In the genomic region with DNA sequence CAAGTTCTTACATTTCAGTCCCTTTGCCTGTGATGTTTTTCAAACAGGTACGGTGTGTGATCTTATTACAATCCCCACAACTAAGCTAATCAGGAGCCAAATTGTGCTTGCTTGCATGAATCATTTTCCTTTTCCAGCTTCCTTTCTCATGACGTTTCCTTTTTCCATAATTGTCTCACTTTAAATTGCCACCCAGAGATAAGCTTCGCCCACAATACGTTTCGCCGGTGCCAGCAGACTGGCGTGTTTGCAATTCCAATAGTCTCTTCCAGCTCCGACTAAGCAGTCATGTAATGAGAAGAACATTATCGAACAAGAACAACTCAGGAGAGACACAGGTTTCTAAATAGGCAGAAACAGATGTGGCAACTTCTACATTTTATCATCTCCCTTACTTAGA, we compare ENCODE assay signal across 12 mouse cellular contexts.
DNase-seq lines count a peak whose midpoint lies in the region; ATAC-seq and TF ChIP-seq lines count a peak whose summit lies in the region.
"Had no signal": no experiment of that assay in that cellular context is flagged by ENCODE, and none has a peak within 500 bp of the region (broad histone marks: within the 10 kb centered on the region; RNA-seq: fewer than 3 reads in every experiment).

No protein-coding gene starts in this region.

- H3K9ac ChIP-seq in intestine, postnatal 0 days (ENCODE audit: low read depth, low read length): no peak overlapping the region
- H3K9ac ChIP-seq in intestine, embryonic 16.5 days (ENCODE audit: low read depth, low read length): no peak overlapping the region
- no peak overlapping the region for H3K9ac ChIP-seq in heart, embryonic 12.5 days
- H3K9ac ChIP-seq: forebrain, embryonic 12.5 days; kidney, embryonic 15.5 days had no signal

- no peaks in the 10 kb centered on the region for H3K27me3 ChIP-seq in intestine, postnatal 0 days (replicated peaks; ENCODE audit: control insufficient read depth, insufficient read depth, low read length)
- H3K27me3 ChIP-seq in intestine, embryonic 16.5 days (replicated peaks; ENCODE audit: control insufficient read depth, insufficient read depth, low read length): no peaks in the 10 kb centered on the region
- H3K27me3 ChIP-seq in heart, embryonic 12.5 days (replicated peaks): no peaks in the 10 kb centered on the region
- H3K27me3 ChIP-seq: forebrain, embryonic 12.5 days; kidney, embryonic 15.5 days had no signal

- peak; percentile 54 for DNase-seq in NIH3T3 (ENCODE audit: low read depth)
- peak; percentile 34 to 45 for DNase-seq in left cerebral cortex, postnatal 14 days (ENCODE audit: low spot score in 2 of 2)
- no peak for DNase-seq in urinary bladder, adult 18-20 months (ENCODE audit: low spot score in 2 of 2)
- no peak for DNase-seq in urinary bladder, postnatal 14 days (ENCODE audit: low spot score)
- DNase-seq in retina, embryonic 14.5 days (ENCODE audit: low spot score): no peak
- DNase-seq: cerebellum, postnatal 10 days had no signal

- H3K9me3 ChIP-seq in intestine, postnatal 0 days (ENCODE audit: control insufficient read depth): no peaks in the 10 kb centered on the region
- H3K9me3 ChIP-seq in intestine, embryonic 16.5 days (ENCODE audit: control insufficient read depth, low read length): no peaks in the 10 kb centered on the region
- no peaks in the 10 kb centered on the region for H3K9me3 ChIP-seq in heart, embryonic 12.5 days (replicated peaks)
- H3K9me3 ChIP-seq: forebrain, embryonic 12.5 days; kidney, embryonic 15.5 days had no signal

- intact Hi-C loops in left cerebral cortex, postnatal 14 days (cut with DNase I): no loop called here

- WGBS in intestine, postnatal 0 days: 48% methylated on average over 9 of the region's 9 CpGs
- 45% methylated on average over 9 of the region's 9 CpGs for WGBS in intestine, embryonic 16.5 days
- WGBS in heart, embryonic 12.5 days: 28% methylated on average over 9 of the region's 9 CpGs

- no peak for TF ChIP-seq CTCF in intestine, postnatal 0 days (IDR thresholded peaks at IDR 0.05; ENCODE audit: low read depth)

- H3K4me1 ChIP-seq in intestine, postnatal 0 days (replicated peaks; ENCODE audit: control insufficient read depth, insufficient read depth, low read length): no peaks in the 10 kb centered on the region
- H3K4me1 ChIP-seq in intestine, embryonic 16.5 days (ENCODE audit: control insufficient read depth, insufficient read depth, low read length): no peaks in the 10 kb centered on the region
- H3K4me1 ChIP-seq in heart, embryonic 12.5 days (replicated peaks): no peaks in the 10 kb centered on the region
- H3K4me1 ChIP-seq: forebrain, embryonic 12.5 days; kidney, embryonic 15.5 days had no signal

- ATAC-seq in intestine, postnatal 0 days: no peak
- ATAC-seq in intestine, embryonic 16.5 days: no peak
- no peak for ATAC-seq in heart, embryonic 12.5 days (ENCODE audit: insufficient number of reproducible peaks, low FRiP score)
- ATAC-seq: activated CD4-positive, CD25-positive, alpha-beta regulatory T cell, adult 4 months had no signal

- H3K27ac ChIP-seq in intestine, postnatal 0 days (ENCODE audit: low read depth, low read length): no peak overlapping the region
- no peak overlapping the region for H3K27ac ChIP-seq in intestine, embryonic 16.5 days (ENCODE audit: low read length)
- H3K27ac ChIP-seq in heart, embryonic 12.5 days (ENCODE audit: poor library complexity, severe bottlenecking): no peak overlapping the region
- H3K27ac ChIP-seq: forebrain, embryonic 12.5 days; kidney, embryonic 15.5 days had no signal

- 0 out of 2 replicates have a peak overlapping the region, but pooled peaks have one; percentile 10 for H3K4me2 ChIP-seq in intestine, postnatal 0 days (replicated peaks; ENCODE audit: low read depth)
- no peak overlapping the region for H3K4me2 ChIP-seq in intestine, embryonic 16.5 days (ENCODE audit: low read depth, low read length)
- H3K4me2 ChIP-seq in heart, embryonic 12.5 days: peak overlapping the region; percentile 22; the same call in 1 of the 2 replicates
- H3K4me2 ChIP-seq: forebrain, embryonic 12.5 days; kidney, embryonic 15.5 days had no signal

- no peaks in the 10 kb centered on the region for H3K36me3 ChIP-seq in intestine, postnatal 0 days (ENCODE audit: control insufficient read depth, insufficient read depth)
- no peaks in the 10 kb centered on the region for H3K36me3 ChIP-seq in intestine, embryonic 16.5 days (ENCODE audit: control insufficient read depth, insufficient read depth, low read length)
- no peaks in the 10 kb centered on the region for H3K36me3 ChIP-seq in heart, embryonic 12.5 days
- H3K36me3 ChIP-seq: forebrain, embryonic 12.5 days; kidney, embryonic 15.5 days had no signal

- H3K4me3 ChIP-seq in intestine, postnatal 0 days (ENCODE audit: low read depth, low read length): no peak overlapping the region
- no peak overlapping the region for H3K4me3 ChIP-seq in intestine, embryonic 16.5 days (ENCODE audit: low read length)
- no peak overlapping the region for H3K4me3 ChIP-seq in heart, embryonic 12.5 days
- H3K4me3 ChIP-seq: forebrain, embryonic 12.5 days; kidney, embryonic 15.5 days had no signal

Comparison
In these comparisons a context has a peak if more than half of its experiments do, and no peak if none do; other contexts are left out.
1. DNase-seq: peak in NIH3T3 (single experiment) and left cerebral cortex, postnatal 14 days (2 of 2); none in urinary bladder, adult 18-20 months (0 of 2), urinary bladder, postnatal 14 days (single experiment) and retina, embryonic 14.5 days (single experiment).